Mouse (Mus musculus): ENCODE measurements around the gene A730061H03Rik.

A730061H03Rik gene

DNA sequence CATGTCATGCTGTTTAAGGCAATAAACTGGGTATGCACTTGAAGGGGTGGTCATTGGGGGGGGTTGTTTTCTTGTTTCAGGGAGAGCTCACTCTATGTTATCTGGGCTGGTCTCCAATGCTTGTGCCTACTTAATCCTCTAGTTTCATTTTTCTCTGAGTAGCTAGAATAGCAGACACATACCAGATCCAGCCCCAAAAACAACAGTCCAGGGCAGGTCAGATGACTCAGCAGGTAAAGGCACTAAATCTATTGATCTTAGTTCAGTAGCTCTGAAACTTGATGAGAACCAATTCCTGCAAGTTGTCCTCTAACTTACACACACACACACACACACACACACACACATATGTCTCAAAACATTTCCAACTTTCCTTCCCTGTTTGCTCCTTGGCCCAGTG lies 11.6 kb upstream of the A730061H03Rik start:
- DNase-seq (ENCODE audit: low read depth, low spot score) = no peak
- no peaks in the 10 kb centered on the region for H3K27me3 ChIP-seq (ENCODE audit: control insufficient read depth, insufficient read depth, low read length, poor library complexity, severe bottlenecking)
- H3K36me3 ChIP-seq (ENCODE audit: control insufficient read depth, insufficient read depth, low read length, poor library complexity, severe bottlenecking) = peaks cover 8% of the 10 kb centered on the region; the same call in 1 of the 2 replicates

- no peak for DNase-seq (ENCODE audit: low read depth, low spot score)
- no peaks in the 10 kb centered on the region for H3K27me3 ChIP-seq (ENCODE audit: control insufficient read depth, insufficient read depth, low read length, poor library complexity, severe bottlenecking)
- peaks cover 8% of the 10 kb centered on the region; the same call in 1 of the 2 replicates for H3K36me3 ChIP-seq (ENCODE audit: control insufficient read depth, insufficient read depth, low read length, poor library complexity, severe bottlenecking)
Measured at GRCm38 (mm10) chr14:55570588-55570987, 10.4 kb upstream of the A730061H03Rik start.

DNA sequence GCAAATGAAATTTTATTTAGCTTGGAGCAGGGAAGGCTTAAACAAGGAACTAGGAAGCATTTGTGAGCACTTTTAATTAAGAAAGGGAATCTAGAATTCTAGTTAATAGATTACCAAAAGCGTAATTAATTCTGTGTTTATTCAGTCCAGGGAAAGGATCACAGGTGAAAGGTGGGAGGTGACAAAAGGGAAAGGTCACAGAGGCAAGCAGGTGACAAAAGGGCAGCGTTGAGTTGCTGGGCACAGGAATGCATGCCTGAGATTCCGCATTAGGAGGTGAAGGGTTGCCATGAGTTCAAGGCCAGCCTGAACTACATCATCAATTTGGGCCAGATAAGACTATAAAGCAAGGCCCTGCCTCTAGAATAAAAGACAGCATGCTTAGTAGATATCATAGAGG lies 7.3 kb upstream of the A730061H03Rik start:
- Histone ChIP-seq H3K27me3 (ENCODE audit: control insufficient read depth, insufficient read depth, low read length, poor library complexity, severe bottlenecking) (no peaks in the 10 kb centered on the region), H3K36me3 (ENCODE audit: control insufficient read depth, insufficient read depth, low read length, poor library complexity, severe bottlenecking) (peaks cover 22% of the 10 kb centered on the region)
- DNase-seq (ENCODE audit: low read depth, low spot score) = no peak

DNA sequence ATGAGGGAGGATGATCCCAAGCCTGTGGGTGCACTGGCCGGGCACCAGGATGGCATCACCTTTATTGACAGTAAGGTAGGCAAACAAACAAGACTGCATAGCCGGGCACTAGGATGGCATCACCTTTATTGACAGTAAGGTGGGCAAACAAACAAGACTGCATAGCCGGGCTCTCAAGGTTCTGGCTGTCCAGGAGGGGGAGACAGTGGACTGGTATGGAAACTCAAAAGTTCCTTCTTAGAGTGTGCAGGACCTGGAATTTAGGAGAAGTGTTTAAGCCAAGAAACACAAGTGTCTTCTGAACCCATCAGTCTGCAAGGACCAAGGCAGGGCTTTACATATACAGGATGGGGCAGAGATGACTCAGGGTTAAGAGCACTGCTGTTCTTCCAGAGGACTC lies 5.5 kb upstream of the A730061H03Rik start:
- Histone ChIP-seq H3K27me3 (ENCODE audit: control insufficient read depth, insufficient read depth, low read length, poor library complexity, severe bottlenecking) (no peaks in the 10 kb centered on the region), H3K36me3 (ENCODE audit: control insufficient read depth, insufficient read depth, low read length, poor library complexity, severe bottlenecking) (peaks cover 21% of the 10 kb centered on the region)
- DNase-seq (ENCODE audit: low read depth, low spot score) = no peak

GRCm38 (mm10) chr14:55563249-55563648 lies 3.0 kb upstream of the A730061H03Rik start:
- Histone ChIP-seq H3K27me3 (ENCODE audit: control insufficient read depth, insufficient read depth, low read length, poor library complexity, severe bottlenecking) (no peaks in the 10 kb centered on the region; the same call in 1 of the 2 replicates), H3K36me3 (ENCODE audit: control insufficient read depth, insufficient read depth, low read length, poor library complexity, severe bottlenecking) (peaks cover 13% of the 10 kb centered on the region)
- DNase-seq (ENCODE audit: low read depth, low spot score) = no peak

DNA sequence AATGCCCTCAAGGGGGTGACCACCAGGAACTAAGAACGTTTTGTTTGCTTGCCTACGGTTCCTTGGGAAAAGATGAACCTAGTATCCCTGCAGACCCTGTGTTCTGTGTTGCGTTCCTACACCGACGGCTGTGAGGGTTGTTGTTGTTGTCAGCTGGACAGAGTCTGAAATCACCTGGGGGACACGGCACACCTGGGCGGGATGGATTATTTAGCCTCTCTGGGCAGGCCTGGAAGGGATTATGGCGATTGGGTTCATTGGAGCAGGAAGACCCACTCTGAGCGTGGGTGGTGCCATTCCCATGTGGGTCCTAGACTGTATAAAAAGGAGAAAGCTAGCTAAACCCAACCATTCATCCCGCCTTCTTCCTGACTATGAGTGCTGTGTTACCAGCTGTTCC lies 1.7 kb upstream of the A730061H03Rik start:
- no peak for DNase-seq (ENCODE audit: low read depth, low spot score)
- no peaks in the 10 kb centered on the region; the same call in 1 of the 2 replicates for H3K27me3 ChIP-seq (ENCODE audit: control insufficient read depth, insufficient read depth, low read length, poor library complexity, severe bottlenecking)
- H3K36me3 ChIP-seq (ENCODE audit: control insufficient read depth, insufficient read depth, low read length, poor library complexity, severe bottlenecking) = peaks cover 13% of the 10 kb centered on the region

DNA sequence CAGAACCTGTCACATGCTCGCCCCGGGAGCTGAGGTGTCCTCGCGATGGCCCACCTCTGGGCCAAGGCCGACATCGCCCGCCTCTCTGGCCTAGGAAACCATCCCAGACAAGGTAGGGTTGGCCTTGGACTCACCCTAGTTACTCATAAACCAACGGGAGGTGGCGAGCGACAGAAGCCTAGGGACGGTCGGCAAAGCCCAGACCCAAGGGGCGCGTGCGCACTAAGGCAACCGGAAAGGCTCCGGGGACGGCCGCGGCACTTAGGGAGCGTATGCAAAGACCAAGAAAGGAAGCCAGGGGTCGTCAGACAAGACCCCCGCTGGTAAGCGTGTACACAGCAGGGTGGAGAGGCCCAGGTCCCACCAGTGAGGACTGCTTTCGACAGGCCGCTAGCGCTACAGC lies 406 bp downstream of the A730061H03Rik start, which contains the start of gene Dcaf11:
Gene Dcaf11 (plus strand): TSS at position 208 of the 403 bp plus-strand sequence.
- Histone ChIP-seq H3K27me3 (ENCODE audit: control insufficient read depth, insufficient read depth, low read length, poor library complexity, severe bottlenecking) (no peaks in the 10 kb centered on the region; the same call in 1 of the 2 replicates), H3K36me3 (ENCODE audit: control insufficient read depth, insufficient read depth, low read length, poor library complexity, severe bottlenecking) (peaks cover 10% of the 10 kb centered on the region; the same call in 1 of the 2 replicates)
- DNase-seq (ENCODE audit: low read depth, low spot score) = peak; percentile 93

- no peaks in the 10 kb centered on the region; the same call in 1 of the 2 replicates for H3K27me3 ChIP-seq (ENCODE audit: control insufficient read depth, insufficient read depth, low read length, poor library complexity, severe bottlenecking)
- peaks cover 6% of the 10 kb centered on the region; the same call in 1 of the 2 replicates for H3K36me3 ChIP-seq (ENCODE audit: control insufficient read depth, insufficient read depth, low read length, poor library complexity, severe bottlenecking)
- DNase-seq (ENCODE audit: low read depth, low spot score) = no peak
Measured at GRCm38 (mm10) chr14:55558740-55559448, 1.3 kb downstream of the A730061H03Rik start.

DNA sequence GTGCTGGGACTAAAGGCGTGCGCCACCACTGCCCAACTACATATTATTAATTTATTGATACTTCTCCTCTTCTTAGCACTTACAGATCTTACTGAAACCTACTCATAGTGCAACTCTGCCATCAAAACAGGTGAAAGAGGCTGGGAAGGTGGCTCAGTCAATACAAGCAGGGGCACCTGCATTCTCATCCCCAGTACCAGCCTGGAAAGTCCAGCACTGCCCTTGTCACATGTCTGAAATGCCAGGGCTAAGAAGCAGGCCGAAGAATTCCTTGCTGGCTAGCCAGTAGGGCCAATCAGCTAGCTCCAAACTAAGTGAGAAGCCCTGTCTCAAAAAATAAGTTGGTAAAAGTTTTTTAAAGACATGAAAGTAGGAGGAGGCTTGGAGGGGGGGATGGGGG lies 2.6 kb downstream of the A730061H03Rik start:
- no peaks in the 10 kb centered on the region; the same call in 1 of the 2 replicates for H3K27me3 ChIP-seq (ENCODE audit: control insufficient read depth, insufficient read depth, low read length, poor library complexity, severe bottlenecking)
- no peaks in the 10 kb centered on the region for H3K36me3 ChIP-seq (ENCODE audit: control insufficient read depth, insufficient read depth, low read length, poor library complexity, severe bottlenecking)
- DNase-seq (ENCODE audit: low read depth, low spot score) = no peak

GRCm38 (mm10) chr14:55557003-55557402 lies 3.2 kb downstream of the A730061H03Rik start:
- no peaks in the 10 kb centered on the region; the same call in 1 of the 2 replicates for H3K27me3 ChIP-seq (ENCODE audit: control insufficient read depth, insufficient read depth, low read length, poor library complexity, severe bottlenecking)
- peak; percentile 92 for DNase-seq (ENCODE audit: low read depth, low spot score)
- no peaks in the 10 kb centered on the region for H3K36me3 ChIP-seq (ENCODE audit: control insufficient read depth, insufficient read depth, low read length, poor library complexity, severe bottlenecking)

GRCm38 (mm10) chr14:55555788-55556187 lies 4.4 kb downstream of the A730061H03Rik start:
- no peaks in the 10 kb centered on the region for H3K36me3 ChIP-seq (ENCODE audit: control insufficient read depth, insufficient read depth, low read length, poor library complexity, severe bottlenecking)
- DNase-seq (ENCODE audit: low read depth, low spot score) = no peak
- no peaks in the 10 kb centered on the region; the same call in 1 of the 2 replicates for H3K27me3 ChIP-seq (ENCODE audit: control insufficient read depth, insufficient read depth, low read length, poor library complexity, severe bottlenecking)

- no peaks in the 10 kb centered on the region; the same call in 1 of the 2 replicates for H3K27me3 ChIP-seq (ENCODE audit: control insufficient read depth, insufficient read depth, low read length, poor library complexity, severe bottlenecking)
- DNase-seq (ENCODE audit: low read depth, low spot score) = no peak
- H3K36me3 ChIP-seq (ENCODE audit: control insufficient read depth, insufficient read depth, low read length, poor library complexity, severe bottlenecking) = no peaks in the 10 kb centered on the region
Measured at GRCm38 (mm10) chr14:55554635-55555034, 5.6 kb downstream of the A730061H03Rik start.

- no peak for DNase-seq (ENCODE audit: low read depth, low spot score)
- Histone ChIP-seq H3K27me3 (ENCODE audit: control insufficient read depth, insufficient read depth, low read length, poor library complexity, severe bottlenecking) (no peaks in the 10 kb centered on the region), H3K36me3 (ENCODE audit: control insufficient read depth, insufficient read depth, low read length, poor library complexity, severe bottlenecking) (peaks cover 11% of the 10 kb centered on the region)
Measured at GRCm38 (mm10) chr14:55551794-55552193, 8.4 kb downstream of the A730061H03Rik start.

DNA sequence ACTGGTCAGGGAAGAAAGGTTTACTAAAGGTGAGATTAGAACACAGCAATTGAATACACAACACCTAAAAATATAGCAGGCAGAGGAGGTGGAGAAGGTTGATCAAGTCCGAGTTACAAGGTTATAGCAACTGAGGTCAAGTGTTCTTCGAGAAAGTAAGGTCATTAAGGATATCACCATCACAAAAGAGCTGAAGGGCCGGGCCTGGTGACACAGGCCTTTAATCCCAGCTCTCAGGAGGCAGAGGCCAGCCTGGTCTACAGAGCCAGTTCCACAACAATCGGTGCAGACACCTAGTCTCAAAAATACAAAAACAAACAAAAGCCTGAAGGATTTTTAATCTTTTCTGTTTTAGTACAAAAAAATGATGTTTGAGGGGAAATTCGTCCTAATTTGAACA lies 8.9 kb downstream of the A730061H03Rik start:
- Histone ChIP-seq H3K36me3 (ENCODE audit: control insufficient read depth, insufficient read depth, low read length, poor library complexity, severe bottlenecking) (peaks cover 11% of the 10 kb centered on the region), H3K27me3 (ENCODE audit: control insufficient read depth, insufficient read depth, low read length, poor library complexity, severe bottlenecking) (no peaks in the 10 kb centered on the region)
- no peak for DNase-seq (ENCODE audit: low read depth, low spot score)

GRCm38 (mm10) chr14:55550191-55550590 lies 10.0 kb downstream of the A730061H03Rik start:
- peaks cover 16% of the 10 kb centered on the region for H3K36me3 ChIP-seq (ENCODE audit: control insufficient read depth, insufficient read depth, low read length, poor library complexity, severe bottlenecking)
- H3K27me3 ChIP-seq (ENCODE audit: control insufficient read depth, insufficient read depth, low read length, poor library complexity, severe bottlenecking) = no peaks in the 10 kb centered on the region
- DNase-seq (ENCODE audit: low read depth, low spot score) = no peak
